Mouse (Mus musculus): Measurements from ENCODE around the gene Ppp6r2. TPM values are rescaled to one million over a fixed set of nuclear protein-coding genes. Genes with fewer than 3 reads are reported as not detected.
A peak's percentile ranks its signal among the peaks of the same experiment; 100 is the strongest.

Ppp6r2 gene
- polyA plus RNA-seq, 1 experiment from 2014 or later, result 90.8 TPM

DNA sequence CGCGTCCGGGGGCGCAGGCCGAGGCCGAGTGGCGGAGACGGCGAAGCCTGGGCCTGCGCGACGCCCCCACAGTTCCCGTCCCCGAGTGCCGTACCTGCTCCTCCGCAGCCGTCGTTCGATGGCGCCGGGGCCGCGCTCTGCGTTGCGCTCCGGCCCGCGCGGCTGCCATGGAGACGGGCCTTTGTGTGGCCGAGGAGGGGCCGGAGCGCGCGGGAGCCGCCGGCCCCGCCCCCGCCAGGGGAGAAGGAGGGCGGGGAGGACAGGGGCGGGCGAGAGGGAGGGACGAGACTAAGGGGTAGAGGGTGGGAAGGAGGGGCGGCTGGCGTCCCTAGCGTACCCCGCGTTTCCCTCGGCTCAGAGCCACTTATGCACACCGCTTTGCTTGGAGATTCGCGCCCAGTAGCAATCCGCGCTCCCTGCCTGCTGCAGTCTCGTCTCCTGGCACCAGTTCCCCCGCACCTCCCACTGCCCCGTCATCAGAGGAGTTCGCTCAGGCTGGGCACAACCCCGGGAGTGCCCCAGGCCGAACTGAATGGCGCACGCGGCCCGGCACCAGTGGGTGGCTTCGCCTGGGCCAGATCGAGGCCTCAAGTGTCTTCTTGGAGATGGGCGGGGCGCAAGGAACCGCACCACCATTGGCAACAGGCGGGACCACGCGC, 30.7 kb upstream of the Ppp6r2 start, which contains the start of gene Plxnb2:
Plxnb2 (minus strand) TSS at position 218 of the 659 bp plus-strand sequence.
- H3K9me3 ChIP-seq (ENCODE audit: control insufficient read depth, low read length), result no peaks in the 10 kb centered on the region
- peak within 1 kb of the TSS; percentile 59 for H3K4me2 ChIP-seq (ENCODE audit: low read length)
- H3K27me3 ChIP-seq (replicated peaks; ENCODE audit: control insufficient read depth, insufficient read depth, low read length), result no peaks in the 10 kb centered on the region
- peak within 1 kb of the TSS; percentile 94 for H3K27ac ChIP-seq (ENCODE audit: low read length)
- ATAC-seq, result peak; percentile 87
- H3K36me3 ChIP-seq (ENCODE audit: control insufficient read depth, insufficient read depth), result no peaks in the 10 kb centered on the region
- peak within 1 kb of the TSS; percentile 79 for H3K4me3 ChIP-seq (replicated peaks; ENCODE audit: low read length)
- under 1% methylated on average over 68 of the region's 72 CpGs for WGBS
- H3K9ac ChIP-seq (replicated peaks; ENCODE audit: low read depth, low read length), result peak within 1 kb of the TSS; percentile 95
- peaks cover 68% of the 10 kb centered on the region for H3K4me1 ChIP-seq (replicated peaks; ENCODE audit: control insufficient read depth, insufficient read depth, low read length)

DNA sequence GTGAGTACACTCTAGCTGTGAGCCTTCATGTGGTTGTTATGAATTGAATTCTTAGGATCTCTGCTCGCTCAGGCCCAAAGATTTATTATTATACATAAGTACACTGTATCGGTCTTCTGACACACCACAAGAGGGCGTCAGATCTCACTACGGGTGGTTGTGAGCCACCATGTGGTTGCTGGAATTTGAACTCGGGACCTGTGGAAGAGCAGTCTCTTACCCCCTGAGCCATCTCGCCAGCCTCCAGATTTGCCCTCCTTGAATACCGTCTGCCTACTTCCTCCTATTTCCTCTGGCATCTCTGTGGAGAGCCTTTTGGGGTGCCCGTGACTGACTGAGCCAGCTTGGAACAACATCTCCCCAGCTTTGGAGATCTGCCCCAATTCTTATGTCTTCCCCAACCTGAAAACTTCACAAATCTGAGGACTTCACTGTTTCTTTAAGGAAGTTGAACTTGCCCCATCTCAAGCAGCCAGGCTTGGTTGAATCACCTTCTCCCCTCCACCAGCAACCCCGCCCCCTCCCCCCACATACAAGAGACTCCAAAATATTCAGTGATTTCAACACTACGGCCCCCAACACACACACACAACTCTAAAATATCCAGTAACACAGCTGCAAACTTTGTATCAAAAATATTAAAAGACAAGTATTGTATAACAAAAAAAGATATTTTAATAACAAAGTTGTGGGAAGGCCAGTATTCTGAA, 29.6 kb upstream of the Ppp6r2 start:
- WGBS, result 77% methylated on average over 10 of the region's 10 CpGs
- no peak overlapping the region for H3K4me2 ChIP-seq (ENCODE audit: low read length)
- ATAC-seq, result no peak
- no peaks in the 10 kb centered on the region for H3K27me3 ChIP-seq (replicated peaks; ENCODE audit: control insufficient read depth, insufficient read depth, low read length)
- H3K36me3 ChIP-seq (ENCODE audit: control insufficient read depth, insufficient read depth), result no peaks in the 10 kb centered on the region
- H3K9ac ChIP-seq (replicated peaks; ENCODE audit: low read depth, low read length), result no peak overlapping the region
- no peak overlapping the region for H3K4me3 ChIP-seq (replicated peaks; ENCODE audit: low read length)
- H3K9me3 ChIP-seq (ENCODE audit: control insufficient read depth, low read length), result no peaks in the 10 kb centered on the region
- no peak overlapping the region for H3K27ac ChIP-seq (ENCODE audit: low read length)
- H3K4me1 ChIP-seq (replicated peaks; ENCODE audit: control insufficient read depth, insufficient read depth, low read length), result peaks cover 58% of the 10 kb centered on the region

DNA sequence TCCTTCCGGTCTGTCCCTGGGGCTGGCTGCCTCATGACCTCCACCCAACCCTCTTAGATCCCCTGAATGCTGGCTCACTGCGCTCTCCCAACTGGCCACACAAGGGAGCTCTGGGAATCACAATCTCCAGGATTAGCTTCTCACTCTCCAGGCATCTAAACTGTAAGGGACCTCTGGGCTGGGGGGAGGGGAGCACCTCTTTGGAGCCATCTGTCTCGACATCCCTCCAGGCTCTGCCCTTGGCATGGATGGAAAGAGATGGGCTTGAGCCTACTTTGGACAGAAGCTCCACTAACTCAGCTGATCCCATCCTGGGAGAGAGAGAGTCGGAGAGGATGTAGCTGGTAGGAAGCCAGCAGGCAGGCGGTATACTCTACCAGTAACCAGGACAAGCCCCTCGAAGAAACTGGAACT, 29.0 kb upstream of the Ppp6r2 start:
- Histone ChIP-seq H3K4me2 (ENCODE audit: low read length) (no peak overlapping the region), H3K9me3 (ENCODE audit: control insufficient read depth, low read length) (no peaks in the 10 kb centered on the region), H3K4me1 (replicated peaks; ENCODE audit: control insufficient read depth, insufficient read depth, low read length) (peaks cover 52% of the 10 kb centered on the region), H3K9ac (replicated peaks; ENCODE audit: low read depth, low read length) (no peak overlapping the region), H3K27me3 (replicated peaks; ENCODE audit: control insufficient read depth, insufficient read depth, low read length) (no peaks in the 10 kb centered on the region), H3K36me3 (ENCODE audit: control insufficient read depth, insufficient read depth) (no peaks in the 10 kb centered on the region), H3K4me3 (replicated peaks; ENCODE audit: low read length) (no peak overlapping the region), H3K27ac (ENCODE audit: low read length) (peak overlapping the region; percentile 63)
- no peak for ATAC-seq
- WGBS, result 45% methylated on average over 6 of the region's 6 CpGs

GRCm38 (mm10) chr15:89182842-89183241, 28.5 kb upstream of the Ppp6r2 start:
- peaks cover 47% of the 10 kb centered on the region for H3K4me1 ChIP-seq (replicated peaks; ENCODE audit: control insufficient read depth, insufficient read depth, low read length)

DNA sequence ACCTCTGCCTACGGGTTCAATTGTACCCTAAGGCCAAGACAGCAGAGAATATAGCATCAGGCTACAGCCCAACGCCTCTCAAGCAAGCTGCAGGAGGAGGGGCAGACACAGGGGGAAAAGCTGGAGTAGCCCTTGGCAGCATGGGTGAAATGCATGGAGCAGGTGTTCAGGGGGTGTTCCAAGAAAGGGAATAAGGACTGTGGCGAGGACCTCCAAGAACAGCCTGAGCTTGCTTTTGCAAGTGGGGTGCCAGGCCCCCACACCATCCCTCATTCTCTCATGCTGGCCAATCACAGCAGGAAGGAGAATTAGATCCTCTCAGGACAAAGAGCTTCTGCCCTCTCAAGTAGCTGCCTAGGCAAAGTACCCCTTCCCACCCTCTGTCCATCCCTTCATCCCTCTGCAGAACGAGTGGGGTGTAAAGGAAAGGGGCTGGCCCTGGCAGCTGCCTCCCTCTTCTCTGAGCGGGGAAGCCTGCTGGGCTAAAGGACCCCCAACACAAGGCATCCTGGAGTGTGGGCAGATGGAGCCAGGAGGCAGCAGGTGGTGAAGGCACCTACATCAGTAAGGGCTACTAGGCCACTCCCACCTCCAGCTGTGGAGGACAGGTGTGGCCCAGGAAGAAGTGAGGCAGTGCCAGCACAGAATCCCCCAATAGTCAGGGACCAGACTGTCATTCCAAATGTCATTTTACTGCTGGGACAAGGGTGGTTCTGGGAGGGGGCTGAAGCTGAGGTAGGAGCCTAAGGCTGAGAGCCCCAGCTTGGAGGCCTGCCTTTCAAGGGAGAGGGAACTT, 27.0 kb upstream of the Ppp6r2 start:
- Histone ChIP-seq H3K27me3 (replicated peaks; ENCODE audit: control insufficient read depth, insufficient read depth, low read length) (no peaks in the 10 kb centered on the region), H3K9ac (replicated peaks; ENCODE audit: low read depth, low read length) (no peak overlapping the region), H3K27ac (ENCODE audit: low read length) (peak overlapping the region; percentile 19), H3K36me3 (ENCODE audit: control insufficient read depth, insufficient read depth) (peaks cover 1% of the 10 kb centered on the region; the same call in 1 of the 2 replicates), H3K9me3 (ENCODE audit: control insufficient read depth, low read length) (no peaks in the 10 kb centered on the region), H3K4me2 (ENCODE audit: low read length) (no peak overlapping the region), H3K4me1 (replicated peaks; ENCODE audit: control insufficient read depth, insufficient read depth, low read length) (peaks cover 32% of the 10 kb centered on the region), H3K4me3 (replicated peaks; ENCODE audit: low read length) (no peak overlapping the region)
- ATAC-seq, result no peak
- 24% methylated on average over 5 of the region's 5 CpGs for WGBS

More at GRCm38 (mm10) chr15:89182842-89183241, 28.5 kb upstream of the Ppp6r2 start:
- H3K4me3 ChIP-seq (replicated peaks; ENCODE audit: low read length), result no peak overlapping the region
- H3K27me3 ChIP-seq (replicated peaks; ENCODE audit: control insufficient read depth, insufficient read depth, low read length), result no peaks in the 10 kb centered on the region
- H3K27ac ChIP-seq (ENCODE audit: low read length), result peak overlapping the region; percentile 63
- H3K4me2 ChIP-seq (ENCODE audit: low read length), result no peak overlapping the region
- 60% methylated on average over 5 of the region's 5 CpGs for WGBS
- no peak overlapping the region for H3K9ac ChIP-seq (replicated peaks; ENCODE audit: low read depth, low read length)
- ATAC-seq, result no peak
- no peaks in the 10 kb centered on the region for H3K36me3 ChIP-seq (ENCODE audit: control insufficient read depth, insufficient read depth)
- H3K9me3 ChIP-seq (ENCODE audit: control insufficient read depth, low read length), result no peaks in the 10 kb centered on the region

- H3K4me3 ChIP-seq (replicated peaks; ENCODE audit: low read length), result no peak overlapping the region
- H3K27ac ChIP-seq (ENCODE audit: low read length), result peak overlapping the region; percentile 19; the same call in 1 of the 2 replicates
- 60% methylated on average over 5 of the region's 5 CpGs for WGBS
- H3K9ac ChIP-seq (replicated peaks; ENCODE audit: low read depth, low read length), result no peak overlapping the region
- no peak for ATAC-seq
- peaks cover 4% of the 10 kb centered on the region; the same call in 1 of the 2 replicates for H3K36me3 ChIP-seq (ENCODE audit: control insufficient read depth, insufficient read depth)
- peaks cover 29% of the 10 kb centered on the region for H3K4me1 ChIP-seq (replicated peaks; ENCODE audit: control insufficient read depth, insufficient read depth, low read length)
- no peaks in the 10 kb centered on the region for H3K27me3 ChIP-seq (replicated peaks; ENCODE audit: control insufficient read depth, insufficient read depth, low read length)
- H3K4me2 ChIP-seq (ENCODE audit: low read length), result no peak overlapping the region
- H3K9me3 ChIP-seq (ENCODE audit: control insufficient read depth, low read length), result no peaks in the 10 kb centered on the region
These were observed 26.5 kb upstream of the Ppp6r2 start for GRCm38 (mm10) chr15:89184937-89185227.

GRCm38 (mm10) chr15:89195261-89195681, 16.1 kb upstream of the Ppp6r2 start:
- H3K4me2 ChIP-seq (ENCODE audit: low read length), result peak overlapping the region; percentile 82
- H3K36me3 ChIP-seq (ENCODE audit: control insufficient read depth, insufficient read depth), result no peaks in the 10 kb centered on the region
- peak overlapping the region; percentile 99 for H3K9ac ChIP-seq (replicated peaks; ENCODE audit: low read depth, low read length)
- WGBS, result 31% methylated on average over 6 of the region's 6 CpGs
- peak overlapping the region; percentile 98 for H3K27ac ChIP-seq (ENCODE audit: low read length)
- H3K27me3 ChIP-seq (replicated peaks; ENCODE audit: control insufficient read depth, insufficient read depth, low read length), result no peaks in the 10 kb centered on the region
- H3K4me3 ChIP-seq (replicated peaks; ENCODE audit: low read length), result peak overlapping the region; percentile 100
- H3K9me3 ChIP-seq (ENCODE audit: control insufficient read depth, low read length), result no peaks in the 10 kb centered on the region
- peaks cover 14% of the 10 kb centered on the region for H3K4me1 ChIP-seq (replicated peaks; ENCODE audit: control insufficient read depth, insufficient read depth, low read length)
- ATAC-seq, result no peak

GRCm38 (mm10) chr15:89195690-89196312, 15.6 kb upstream of the Ppp6r2 start:
- H3K27me3 ChIP-seq (replicated peaks; ENCODE audit: control insufficient read depth, insufficient read depth, low read length), result no peaks in the 10 kb centered on the region
- WGBS, result under 1% methylated on average over 25 of the region's 25 CpGs
- no peaks in the 10 kb centered on the region for H3K9me3 ChIP-seq (ENCODE audit: control insufficient read depth, low read length)
- H3K4me3 ChIP-seq (replicated peaks; ENCODE audit: low read length), result peak overlapping the region; percentile 100
- H3K9ac ChIP-seq (replicated peaks; ENCODE audit: low read depth, low read length), result peak overlapping the region; percentile 99
- ATAC-seq, result peak; percentile 93
- H3K36me3 ChIP-seq (ENCODE audit: control insufficient read depth, insufficient read depth), result no peaks in the 10 kb centered on the region
- peaks cover 14% of the 10 kb centered on the region for H3K4me1 ChIP-seq (replicated peaks; ENCODE audit: control insufficient read depth, insufficient read depth, low read length)
- peak overlapping the region; percentile 98 for H3K27ac ChIP-seq (ENCODE audit: low read length)
- H3K4me2 ChIP-seq (ENCODE audit: low read length), result peak overlapping the region; percentile 82

- H3K9me3 ChIP-seq (ENCODE audit: control insufficient read depth, low read length), result no peaks in the 10 kb centered on the region
- H3K36me3 ChIP-seq (ENCODE audit: control insufficient read depth, insufficient read depth), result no peaks in the 10 kb centered on the region
- WGBS, result under 1% methylated on average over 38 of the region's 38 CpGs
- H3K27me3 ChIP-seq (replicated peaks; ENCODE audit: control insufficient read depth, insufficient read depth, low read length), result no peaks in the 10 kb centered on the region
- H3K4me3 ChIP-seq (replicated peaks; ENCODE audit: low read length), result peak within 1 kb of the TSS; percentile 100
- peak within 1 kb of the TSS; percentile 99 for H3K9ac ChIP-seq (replicated peaks; ENCODE audit: low read depth, low read length)
- peak; percentile 99 for ATAC-seq
- peaks cover 14% of the 10 kb centered on the region for H3K4me1 ChIP-seq (replicated peaks; ENCODE audit: control insufficient read depth, insufficient read depth, low read length)
- peak within 1 kb of the TSS; percentile 98 for H3K27ac ChIP-seq (ENCODE audit: low read length)
- H3K4me2 ChIP-seq (ENCODE audit: low read length), result peak within 1 kb of the TSS; percentile 82
These were observed 15.0 kb upstream of the Ppp6r2 start, which contains the start of gene Dennd6b for GRCm38 (mm10) chr15:89196313-89196706. TSS of gene Dennd6b (minus strand) at chr15:89196496.
